Mouse (Mus musculus) heart, postnatal 0 days (tissue): ENCODE measurements around the gene Gm40193.

Experiments used
- CTCF ChIP-seq: IDR thresholded peaks from 2 replicates; pipeline ENCODE4 v1.5.1; 2016; ENCODE audit warnings: antibody characterized with exemption, control low read depth, low read depth
- EP300 ChIP-seq: IDR thresholded peaks from 2 replicates; pipeline ENCODE4 v1.6.1; 2016; ENCODE audit warnings: antibody characterized with exemption, low read depth

DNA sequence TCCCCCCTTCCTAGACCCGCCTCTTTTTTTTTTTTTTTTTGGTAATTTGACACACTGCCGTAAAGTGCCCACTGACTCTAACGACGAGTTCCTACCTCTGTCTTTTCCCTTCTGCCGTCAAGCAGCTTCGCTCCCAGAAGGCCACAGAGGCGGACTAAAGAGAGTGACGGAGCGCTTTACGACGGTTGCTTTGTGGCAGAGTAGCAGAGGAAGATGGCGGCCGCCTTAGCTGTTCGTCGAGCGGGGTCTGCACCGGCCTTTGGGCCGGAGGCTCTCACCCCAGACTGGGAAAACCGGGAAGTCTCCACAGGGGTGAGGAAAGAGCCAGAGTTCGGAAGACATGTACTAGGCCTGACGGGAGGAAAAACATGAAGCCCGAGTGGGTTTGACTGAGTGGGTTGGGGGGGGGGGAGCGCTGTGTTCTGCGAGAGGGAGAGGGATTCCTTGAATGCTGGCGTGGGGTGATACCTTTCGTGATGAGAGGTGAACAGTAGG is 7.5 kb downstream of the Gm40193 start, which contains the start of gene Psmb6:
- TF ChIP-seq CTCF (no peak), EP300 (0 out of 2 replicates have a peak, but pooled peaks have one; percentile 32)
